Mouse (Mus musculus) forebrain, postnatal 0 days (tissue): ENCODE data around the gene Dusp1. TPM values are rescaled to one million over a fixed set of nuclear protein-coding genes. Genes with fewer than 3 reads are reported as not detected.

Experiments used
- ATAC-seq: fragments of 200-750 bp; cut with Nextera tagmentation; 2 replicates; pipeline ENCODE4 v1.8.0; 2017; ENCODE audit warnings: mild to moderate bottlenecking, moderate library complexity
- DNase-seq: peaks from one replicate; pipeline ENCODE4 v3.0.0-alpha.2; 2015
- H3K27ac ChIP-seq: fragments of 300-500 bp; sonication (generic); 2 replicates; pipeline ENCODE4 v1.5.1; 2014; ENCODE audit warnings: low read depth, mild to moderate bottlenecking, antibody characterized with exemption, low read length, moderate library complexity, mixed read lengths
- H3K27me3 ChIP-seq: fragments of 300-500 bp; sonication (generic); 2 replicates; pipeline ENCODE4 v1.6.1; 2014; ENCODE audit warnings: mild to moderate bottlenecking, low read length, mixed read lengths; ENCODE audit not compliant: insufficient read depth
- H3K36me3 ChIP-seq: fragments of 300-500 bp; sonication (generic); 2 replicates; pipeline ENCODE4 v1.6.1; 2014; ENCODE audit warnings: mild to moderate bottlenecking, moderate library complexity; ENCODE audit not compliant: insufficient read depth
- H3K4me1 ChIP-seq: fragments of 300-500 bp; sonication (generic); 2 replicates; pipeline ENCODE4 v1.6.1; 2014; ENCODE audit warnings: antibody characterized with exemption; ENCODE audit not compliant: insufficient read depth
- H3K4me2 ChIP-seq: fragments of 300-500 bp; sonication (generic); 2 replicates; pipeline ENCODE4 v1.6.1; 2014; ENCODE audit warnings: low read depth, mild to moderate bottlenecking, moderate library complexity
- H3K4me3 ChIP-seq: fragments of 300-500 bp; sonication (generic); 2 replicates; pipeline ENCODE4 v1.5.1; 2014; ENCODE audit warnings: low read depth, low read length, mixed read lengths
- H3K9ac ChIP-seq: fragments of 300-500 bp; sonication (generic); 2 replicates; pipeline ENCODE4 v1.6.1; 2014; ENCODE audit warnings: mild to moderate bottlenecking
- H3K9me3 ChIP-seq: fragments of 300-500 bp; sonication (generic); 2 replicates; pipeline ENCODE4 v1.6.1; 2016; ENCODE audit warnings: low read length
- CTCF ChIP-seq: sonication (generic); IDR thresholded peaks from 2 replicates; pipeline ENCODE4 v1.5.1; 2016; ENCODE audit warnings: antibody characterized with exemption, control low read depth, low read depth
- WGBS: fragments of 180-500 bp; shearing (Covaris S2); extraction: QIAGEN DNeasy Blood & Tissue Kit; methylation state at CpG from one replicate; pipeline ENCODE4 v1.1.7; 2014; 5-methylcytosine and 5-hydroxymethylcytosine counted together
- polyA plus RNA-seq: library from polyadenylated mRNA; unstranded; fragments of >200 nt; fragmentation: Nextera tagmentation; extraction: Ambion mirVana; gene quantifications from 2 replicates; pipeline ENCODE4 v1.2.1, GENCODE M21; 2015
- total RNA-seq: library from RNA; depleted of rRNA; stranded (reverse); fragments of >200 nt; gene quantifications from 2 replicates; pipeline ENCODE4 v1.2.3, GENCODE M21; 2014

Gene Dusp1
- total and polyA plus RNA-seq, 2 experiments from 2014 or later, result 36.0 to 41.0 TPM

GRCm38 (mm10) chr17:26596168-26596658 is 34.3 kb upstream of the Dusp1 start:
- no peak for TF ChIP-seq CTCF
- WGBS, result 31% methylated on average over 7 of the region's 7 CpGs
- H3K9me3 ChIP-seq, result no peaks in the 10 kb centered on the region
- peaks cover 6% of the 10 kb centered on the region; the same call in 1 of the 2 replicates for H3K36me3 ChIP-seq
- H3K27me3 ChIP-seq, result no peaks in the 10 kb centered on the region
- H3K27ac ChIP-seq, result peak overlapping the region; percentile 50
- no peak overlapping the region for H3K9ac ChIP-seq
- ATAC-seq, result peak; percentile 29
- peak; percentile 70 for DNase-seq
- H3K4me3 ChIP-seq, result no peak overlapping the region
- H3K4me1 ChIP-seq, result peaks cover 11% of the 10 kb centered on the region; the same call in 1 of the 2 replicates
- no peak overlapping the region for H3K4me2 ChIP-seq

- Histone ChIP-seq H3K4me1 (peaks cover 11% of the 10 kb centered on the region; the same call in 1 of the 2 replicates), H3K4me2 (no peak overlapping the region), H3K9ac (no peak overlapping the region), H3K9me3 (no peaks in the 10 kb centered on the region), H3K27ac (peak overlapping the region; percentile 50), H3K27me3 (no peaks in the 10 kb centered on the region), H3K36me3 (peaks cover 6% of the 10 kb centered on the region; the same call in 1 of the 2 replicates), H3K4me3 (no peak overlapping the region)
- ATAC-seq (no peak), DNase-seq (no peak)
- no peak for TF ChIP-seq CTCF
- WGBS, result 53% methylated on average over 7 of the region's 7 CpGs
These were observed 33.7 kb upstream of the Dusp1 start for GRCm38 (mm10) chr17:26595448-26596167.

- H3K27me3 ChIP-seq, result no peaks in the 10 kb centered on the region
- DNase-seq, result no peak
- no peaks in the 10 kb centered on the region for H3K9me3 ChIP-seq
- no peak overlapping the region for H3K4me2 ChIP-seq
- no peak for TF ChIP-seq CTCF
- no peak overlapping the region for H3K27ac ChIP-seq
- peaks cover 6% of the 10 kb centered on the region; the same call in 1 of the 2 replicates for H3K36me3 ChIP-seq
- ATAC-seq, result no peak
- WGBS, result 90% methylated on average over 7 of the region's 7 CpGs
- H3K4me1 ChIP-seq, result peaks cover 11% of the 10 kb centered on the region; the same call in 1 of the 2 replicates
- H3K4me3 ChIP-seq, result no peak overlapping the region
- no peak overlapping the region for H3K9ac ChIP-seq
These were observed 33.0 kb upstream of the Dusp1 start for GRCm38 (mm10) chr17:26594958-26595357.

GRCm38 (mm10) chr17:26594171-26594570 is 32.2 kb upstream of the Dusp1 start:
- H3K4me2 ChIP-seq, result no peak overlapping the region
- H3K4me1 ChIP-seq, result peaks cover 11% of the 10 kb centered on the region; the same call in 1 of the 2 replicates
- no peak overlapping the region for H3K4me3 ChIP-seq
- no peaks in the 10 kb centered on the region for H3K27me3 ChIP-seq
- peaks cover 6% of the 10 kb centered on the region; the same call in 1 of the 2 replicates for H3K36me3 ChIP-seq
- H3K27ac ChIP-seq, result no peak overlapping the region
- H3K9me3 ChIP-seq, result no peaks in the 10 kb centered on the region
- DNase-seq (no peak), ATAC-seq (no peak)
- 86% methylated on average over 7 of the region's 7 CpGs for WGBS
- H3K9ac ChIP-seq, result no peak overlapping the region
- no peak for TF ChIP-seq CTCF

DNA sequence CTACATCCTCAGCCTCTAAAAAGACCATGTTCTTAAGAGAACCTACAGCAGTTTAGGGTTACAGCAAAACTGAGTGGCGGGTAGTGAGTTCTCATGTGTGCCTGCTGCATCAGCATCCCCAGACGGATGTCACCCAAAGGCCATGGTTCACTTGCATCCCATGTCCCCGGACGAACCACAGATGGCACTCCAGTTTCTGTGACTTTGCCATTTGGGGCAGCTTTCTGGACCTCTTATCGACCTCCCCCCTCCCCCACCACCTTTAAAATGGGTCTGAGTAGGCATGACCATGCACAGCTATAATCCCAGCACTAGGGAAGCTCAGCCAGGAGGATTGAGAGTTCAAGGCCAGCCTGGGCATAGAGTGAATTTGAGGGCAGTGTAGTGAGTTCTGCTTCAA is 31.3 kb upstream of the Dusp1 start:
- TF ChIP-seq CTCF, result no peak
- Histone ChIP-seq H3K9me3 (no peaks in the 10 kb centered on the region), H3K27me3 (no peaks in the 10 kb centered on the region), H3K4me1 (peaks cover 11% of the 10 kb centered on the region; the same call in 1 of the 2 replicates), H3K4me2 (no peak overlapping the region), H3K27ac (no peak overlapping the region), H3K4me3 (no peak overlapping the region), H3K36me3 (peaks cover 10% of the 10 kb centered on the region; the same call in 1 of the 2 replicates), H3K9ac (no peak overlapping the region)
- WGBS, result 92% methylated on average over 5 of the region's 5 CpGs
- ATAC-seq (no peak), DNase-seq (no peak)

DNA sequence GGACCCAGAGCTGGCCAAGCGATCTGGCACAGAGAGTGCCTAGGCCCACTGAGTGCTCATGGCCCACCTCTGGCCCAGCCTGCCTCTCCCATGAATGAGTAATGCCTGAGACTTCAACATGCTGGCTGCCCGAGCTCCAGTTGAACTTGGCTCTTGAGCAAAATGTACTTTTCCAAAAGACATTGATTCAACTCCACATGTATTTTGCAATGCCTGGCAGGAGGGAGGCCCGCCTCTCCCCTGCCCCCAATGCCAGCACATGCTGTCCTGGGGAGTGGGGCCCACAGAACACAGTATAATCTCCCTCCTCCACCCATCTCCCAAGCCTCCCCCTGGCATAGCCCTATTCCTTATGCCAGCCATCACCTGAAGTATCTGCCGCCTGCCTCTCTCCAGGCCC is 30.6 kb upstream of the Dusp1 start:
- 87% methylated on average over 4 of the region's 4 CpGs for WGBS
- DNase-seq, result no peak

DNA sequence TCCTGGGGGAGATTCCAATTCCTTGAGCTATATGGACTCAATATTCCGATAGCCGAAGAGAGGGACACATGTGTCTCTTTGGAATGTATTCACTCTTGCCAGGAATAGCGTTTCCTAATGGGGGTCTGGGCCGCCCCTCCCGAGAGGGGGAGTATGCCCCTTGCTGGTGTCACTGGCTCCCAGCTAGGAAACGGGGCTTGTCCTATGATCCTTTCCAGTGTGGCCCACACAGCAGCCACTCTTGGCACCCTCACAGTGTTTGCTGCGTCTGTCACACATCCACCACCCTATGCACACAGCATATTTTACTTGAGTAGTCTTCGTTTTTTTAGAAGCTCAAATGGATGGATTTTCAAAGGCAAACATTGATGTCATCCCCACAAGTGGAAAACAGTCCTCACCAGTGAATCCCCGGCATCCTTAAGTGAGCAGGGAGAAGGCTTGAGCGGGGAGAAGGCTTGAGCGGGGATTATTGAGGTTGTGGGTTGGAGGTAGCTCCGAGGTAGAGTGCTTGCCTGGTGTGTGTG is 26.1 kb upstream of the Dusp1 start:
- Histone ChIP-seq H3K4me3 (no peak overlapping the region), H3K9ac (no peak overlapping the region), H3K36me3 (peaks cover 6% of the 10 kb centered on the region; the same call in 1 of the 2 replicates), H3K9me3 (no peaks in the 10 kb centered on the region), H3K27me3 (no peaks in the 10 kb centered on the region), H3K27ac (no peak overlapping the region), H3K4me2 (no peak overlapping the region), H3K4me1 (no peaks in the 10 kb centered on the region; the same call in 1 of the 2 replicates)
- no peak for TF ChIP-seq CTCF
- DNase-seq (no peak), ATAC-seq (no peak)
- WGBS, result 85% methylated on average over 12 of the region's 12 CpGs

More for the DNA sequence above, 30.6 kb upstream of the Dusp1 start:
- TF ChIP-seq CTCF, result no peak
- Histone ChIP-seq H3K4me2 (no peak overlapping the region), H3K4me1 (peaks cover 11% of the 10 kb centered on the region; the same call in 1 of the 2 replicates), H3K27ac (no peak overlapping the region), H3K9me3 (no peaks in the 10 kb centered on the region), H3K9ac (no peak overlapping the region), H3K4me3 (no peak overlapping the region), H3K27me3 (no peaks in the 10 kb centered on the region), H3K36me3 (peaks cover 10% of the 10 kb centered on the region; the same call in 1 of the 2 replicates)
- ATAC-seq, result no peak
